Mouse (Mus musculus) stomach, embryonic 14.5 days (tissue): ENCODE data around the gene Tsks. TPM values are rescaled to one million over a fixed set of nuclear protein-coding genes. Genes with fewer than 3 reads are reported as not detected.

ENCODE experiments used
- ATAC-seq: fragments of 200-750 bp; cut with Nextera tagmentation; 2 replicates; pipeline ENCODE4 v1.8.0; 2017; ENCODE audit warnings: low read depth, moderate TSS enrichment; ENCODE audit not compliant: insufficient number of reproducible peaks, insufficient read depth, low FRiP score
- H3K27ac ChIP-seq: fragments of 300-500 bp; sonication (generic); 2 replicates; pipeline ENCODE4 v1.5.1; 2014; ENCODE audit warnings: mild to moderate bottlenecking, low read length, moderate library complexity, mixed read lengths
- H3K27me3 ChIP-seq: fragments of 300-500 bp; sonication (generic); 2 replicates; pipeline ENCODE4 v1.6.1; 2014; ENCODE audit warnings: low read length, control low read depth, mixed read lengths; ENCODE audit not compliant: control insufficient read depth, insufficient read depth
- H3K36me3 ChIP-seq: fragments of 300-500 bp; sonication (generic); 2 replicates; pipeline ENCODE4 v1.6.1; 2014; ENCODE audit warnings: mild to moderate bottlenecking, control low read depth, low read length, moderate library complexity, mixed read lengths; ENCODE audit not compliant: control insufficient read depth, insufficient read depth
- H3K4me1 ChIP-seq: fragments of 300-500 bp; sonication (generic); 2 replicates; pipeline ENCODE4 v1.6.1; 2014; ENCODE audit warnings: low read length, control low read depth, mixed read lengths; ENCODE audit not compliant: control insufficient read depth, insufficient read depth
- H3K4me2 ChIP-seq: fragments of 300-500 bp; sonication (generic); replicated peaks from 2 replicates; pipeline ENCODE4 v1.6.1; 2014; ENCODE audit warnings: low read depth, low read length, control low read depth
- H3K4me3 ChIP-seq: fragments of 300-500 bp; sonication (generic); 2 replicates; pipeline ENCODE4 v1.5.1; 2014; ENCODE audit warnings: low read depth, low read length, control low read depth
- H3K9ac ChIP-seq: fragments of 300-500 bp; sonication (generic); replicated peaks from 2 replicates; pipeline ENCODE4 v1.6.1; 2014; ENCODE audit warnings: low read depth, mild to moderate bottlenecking, control low read depth, low read length, moderate library complexity, mixed read lengths
- H3K9me3 ChIP-seq: fragments of 300-500 bp; sonication (generic); 2 replicates; pipeline ENCODE4 v1.6.1; 2016; ENCODE audit warnings: low read depth, low read length, control low read depth; ENCODE audit not compliant: control insufficient read depth
- WGBS: fragments of 180-500 bp; shearing (Covaris S2); extraction: QIAGEN DNeasy Blood & Tissue Kit; methylation state at CpG from one replicate; pipeline ENCODE4 v1.1.7; 2014; 5-methylcytosine and 5-hydroxymethylcytosine counted together
- polyA plus RNA-seq: library from polyadenylated mRNA; unstranded; fragments of >200 nt; fragmentation: Nextera tagmentation; extraction: Ambion mirVana; gene quantifications from 2 replicates; pipeline ENCODE4 v1.2.1, GENCODE M21; 2014

Tsks gene
- polyA plus RNA-seq, 1 experiment from 2014 or later, result 0.17 TPM

GRCm38 (mm10) chr7:44905430-44905829, 37.6 kb upstream of the Tsks start:
- Histone ChIP-seq H3K36me3 (peaks cover 79% of the 10 kb centered on the region), H3K9me3 (no peaks in the 10 kb centered on the region)

GRCm38 (mm10) chr7:44908706-44909476, 34.1 kb upstream of the Tsks start:
- Histone ChIP-seq H3K4me3 (no peak overlapping the region), H3K4me1 (no peaks in the 10 kb centered on the region), H3K9me3 (no peaks in the 10 kb centered on the region), H3K9ac (no peak overlapping the region), H3K4me2 (no peak overlapping the region), H3K36me3 (peaks cover 85% of the 10 kb centered on the region), H3K27ac (no peak overlapping the region), H3K27me3 (no peaks in the 10 kb centered on the region)
- 89% methylated on average over 15 of the region's 15 CpGs for WGBS
- ATAC-seq, result no peak

More at GRCm38 (mm10) chr7:44905430-44905829, 37.6 kb upstream of the Tsks start:
- Histone ChIP-seq H3K4me3 (no peak overlapping the region), H3K27ac (no peak overlapping the region), H3K27me3 (no peaks in the 10 kb centered on the region), H3K4me1 (peaks cover 7% of the 10 kb centered on the region; the same call in 1 of the 2 replicates), H3K9ac (no peak overlapping the region), H3K4me2 (no peak overlapping the region)
- 93% methylated on average over 20 of the region's 20 CpGs for WGBS
- no peak for ATAC-seq

- no peak for ATAC-seq
- Histone ChIP-seq H3K27me3 (no peaks in the 10 kb centered on the region), H3K36me3 (peaks cover 53% of the 10 kb centered on the region)
These were observed 28.6 kb upstream of the Tsks start for GRCm38 (mm10) chr7:44914396-44914795.

GRCm38 (mm10) chr7:44915314-44915713, 27.7 kb upstream of the Tsks start:
- H3K27ac ChIP-seq, result no peak overlapping the region
- H3K4me3 ChIP-seq, result no peak overlapping the region
- 0 out of 2 replicates have a peak, but pooled peaks cover 2% of the 10 kb centered on the region for H3K4me1 ChIP-seq
- H3K9ac ChIP-seq, result no peak overlapping the region
- H3K4me2 ChIP-seq, result no peak overlapping the region
- 93% methylated on average over 9 of the region's 9 CpGs for WGBS
- no peak for ATAC-seq
- H3K36me3 ChIP-seq, result peaks cover 44% of the 10 kb centered on the region
- H3K27me3 ChIP-seq, result no peaks in the 10 kb centered on the region
- no peaks in the 10 kb centered on the region for H3K9me3 ChIP-seq

More at GRCm38 (mm10) chr7:44914396-44914795, 28.6 kb upstream of the Tsks start:
- H3K9me3 ChIP-seq, result no peaks in the 10 kb centered on the region
- 91% methylated on average over 2 of the region's 2 CpGs for WGBS
- H3K9ac ChIP-seq, result no peak overlapping the region
- 0 out of 2 replicates have a peak, but pooled peaks cover 2% of the 10 kb centered on the region for H3K4me1 ChIP-seq
- H3K4me2 ChIP-seq, result no peak overlapping the region
- H3K4me3 ChIP-seq, result no peak overlapping the region
- H3K27ac ChIP-seq, result no peak overlapping the region

- no peaks in the 10 kb centered on the region for H3K27me3 ChIP-seq
- H3K36me3 ChIP-seq, result peaks cover 38% of the 10 kb centered on the region
- 90% methylated on average over 6 of the region's 6 CpGs for WGBS
- no peak overlapping the region for H3K9ac ChIP-seq
- ATAC-seq, result no peak
- no peak overlapping the region for H3K27ac ChIP-seq
- H3K9me3 ChIP-seq, result no peaks in the 10 kb centered on the region
- 0 out of 2 replicates have a peak, but pooled peaks cover 2% of the 10 kb centered on the region for H3K4me1 ChIP-seq
- H3K4me2 ChIP-seq, result no peak overlapping the region
- no peak overlapping the region for H3K4me3 ChIP-seq
These were observed 26.8 kb upstream of the Tsks start for GRCm38 (mm10) chr7:44916191-44916590.

GRCm38 (mm10) chr7:44916881-44917280, 26.1 kb upstream of the Tsks start:
- 93% methylated on average over 4 of the region's 4 CpGs for WGBS
- no peaks in the 10 kb centered on the region for H3K27me3 ChIP-seq
- 0 out of 2 replicates have a peak, but pooled peaks have one; percentile 29 for ATAC-seq
- peaks cover 38% of the 10 kb centered on the region for H3K36me3 ChIP-seq
- no peak overlapping the region for H3K4me2 ChIP-seq
- H3K27ac ChIP-seq, result no peak overlapping the region
- no peak overlapping the region for H3K9ac ChIP-seq
- H3K4me1 ChIP-seq, result 0 out of 2 replicates have a peak, but pooled peaks cover 2% of the 10 kb centered on the region
- no peaks in the 10 kb centered on the region for H3K9me3 ChIP-seq
- H3K4me3 ChIP-seq, result no peak overlapping the region

GRCm38 (mm10) chr7:44918219-44918618, 24.8 kb upstream of the Tsks start:
- no peak overlapping the region for H3K4me3 ChIP-seq
- no peak for ATAC-seq
- WGBS, result 67% methylated on average over 3 of the region's 3 CpGs
- H3K9me3 ChIP-seq, result no peaks in the 10 kb centered on the region
- no peak overlapping the region for H3K9ac ChIP-seq
- H3K4me1 ChIP-seq, result 0 out of 2 replicates have a peak, but pooled peaks cover 2% of the 10 kb centered on the region
- H3K27me3 ChIP-seq, result no peaks in the 10 kb centered on the region
- H3K27ac ChIP-seq, result no peak overlapping the region
- peaks cover 33% of the 10 kb centered on the region for H3K36me3 ChIP-seq
- no peak overlapping the region for H3K4me2 ChIP-seq

GRCm38 (mm10) chr7:44919127-44919526, 23.9 kb upstream of the Tsks start:
- Histone ChIP-seq H3K4me2 (no peak overlapping the region), H3K4me3 (no peak overlapping the region), H3K9ac (no peak overlapping the region), H3K36me3 (peaks cover 34% of the 10 kb centered on the region), H3K4me1 (0 out of 2 replicates have a peak, but pooled peaks cover 2% of the 10 kb centered on the region), H3K27me3 (no peaks in the 10 kb centered on the region), H3K27ac (no peak overlapping the region), H3K9me3 (no peaks in the 10 kb centered on the region)
- ATAC-seq, result no peak
- 86% methylated on average over 5 of the region's 5 CpGs for WGBS
